Mouse (Mus musculus): Measurements from ENCODE around the gene Sardh. TPM values are rescaled to one million over a fixed set of nuclear protein-coding genes. Genes with fewer than 3 reads are reported as not detected.

Sardh gene
- total and polyA plus RNA-seq, 2 experiments from 2014 or later = 8.9 to 11.8 TPM

DNA sequence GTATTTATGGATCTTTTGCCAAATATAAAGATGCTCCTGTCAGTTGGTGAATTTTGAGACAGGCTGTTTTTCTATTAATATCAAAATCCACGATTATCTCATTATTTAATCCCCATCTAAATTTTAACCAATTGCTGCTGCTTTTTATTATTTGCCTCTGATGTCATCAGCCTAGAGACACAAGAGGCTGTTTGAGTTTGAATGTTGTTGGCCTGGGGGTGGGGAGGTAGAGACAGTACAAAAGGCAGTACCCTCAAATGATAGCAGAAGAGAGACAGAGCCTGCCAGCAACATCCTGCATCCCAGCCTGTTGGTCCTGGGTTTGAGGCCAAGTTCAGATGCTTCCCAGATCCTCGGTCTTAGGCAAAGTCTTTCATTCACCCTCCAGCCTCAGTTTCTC is 73.9 kb downstream of the Sardh start:
- TF ChIP-seq CTCF (IDR thresholded peaks at IDR 0.05) = no peak
- no peak overlapping the region for H3K9ac ChIP-seq (replicated peaks; ENCODE audit: low read length, poor library complexity, severe bottlenecking)
- H3K4me1 ChIP-seq (ENCODE audit: insufficient read depth, low read length) = no peaks in the 10 kb centered on the region
- H3K4me2 ChIP-seq (ENCODE audit: low read depth, low read length, poor library complexity, severe bottlenecking) = no peak overlapping the region
- no peaks in the 10 kb centered on the region for H3K9me3 ChIP-seq (ENCODE audit: low read length)
- no peaks in the 10 kb centered on the region for H3K27me3 ChIP-seq (ENCODE audit: insufficient read depth, low read length)
- H3K36me3 ChIP-seq (ENCODE audit: insufficient read depth, low read length) = no peaks in the 10 kb centered on the region
- WGBS = 67% methylated on average over 2 of the region's 2 CpGs
- H3K27ac ChIP-seq (ENCODE audit: low read depth, low read length) = peak overlapping the region; percentile 76; the same call in 1 of the 2 replicates
- ATAC-seq (ENCODE audit: low FRiP score) (no peak), DNase-seq (ENCODE audit: low spot score) (no peak)
- no peak overlapping the region for H3K4me3 ChIP-seq (ENCODE audit: low read depth, low read length)

DNA sequence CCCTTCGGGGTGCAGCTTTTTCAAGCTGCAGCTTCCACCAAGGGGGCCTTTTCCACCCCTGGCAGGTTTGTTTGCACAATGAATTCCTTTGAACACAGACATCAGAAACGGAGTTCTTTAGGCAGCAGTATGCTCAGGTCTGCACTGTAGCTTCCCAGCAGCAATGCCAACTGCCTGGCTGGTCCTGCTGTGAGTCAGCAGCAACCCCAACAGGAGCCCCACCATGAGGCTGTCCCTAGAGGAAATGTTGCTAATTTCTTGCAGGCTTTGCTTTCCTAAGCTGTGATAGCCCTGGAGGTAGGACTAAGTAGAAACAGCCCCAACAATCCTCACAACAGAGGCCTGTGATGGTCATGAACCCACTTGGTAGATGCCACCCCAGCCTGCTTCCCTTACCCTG is 81.1 kb downstream of the Sardh start:
- Histone ChIP-seq H3K4me1 (ENCODE audit: insufficient read depth, low read length) (no peaks in the 10 kb centered on the region; the same call in 1 of the 2 replicates), H3K4me3 (ENCODE audit: low read depth, low read length) (no peak overlapping the region), H3K9ac (replicated peaks; ENCODE audit: low read length, poor library complexity, severe bottlenecking) (no peak overlapping the region), H3K4me2 (ENCODE audit: low read depth, low read length, poor library complexity, severe bottlenecking) (no peak overlapping the region), H3K27me3 (ENCODE audit: insufficient read depth, low read length) (no peaks in the 10 kb centered on the region), H3K9me3 (ENCODE audit: low read length) (no peaks in the 10 kb centered on the region), H3K27ac (ENCODE audit: low read depth, low read length) (no peak overlapping the region), H3K36me3 (ENCODE audit: insufficient read depth, low read length) (no peaks in the 10 kb centered on the region)
- DNase-seq (ENCODE audit: low spot score) (no peak), ATAC-seq (ENCODE audit: low FRiP score) (no peak)
- WGBS = 23% methylated on average over 2 of the region's 2 CpGs
- no peak for TF ChIP-seq CTCF (IDR thresholded peaks at IDR 0.05)

DNA sequence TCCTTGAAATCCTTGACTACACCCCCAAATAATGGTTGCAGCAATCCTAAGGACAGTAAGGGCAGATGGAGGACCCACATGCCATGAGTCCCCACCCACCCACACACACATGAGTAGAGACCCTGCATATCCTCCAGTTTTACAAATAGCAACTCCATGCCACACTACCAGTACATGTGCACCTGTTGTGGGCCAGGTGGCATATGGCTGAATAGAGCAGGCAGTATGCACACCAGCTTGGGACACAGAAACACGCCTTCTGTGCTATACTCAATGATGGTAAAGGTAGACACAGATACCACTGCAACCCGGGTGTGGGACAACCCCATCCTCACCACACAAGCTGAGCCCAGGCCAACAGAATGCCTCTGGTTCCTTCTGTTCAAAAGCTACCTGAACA is 82.1 kb downstream of the Sardh start:
- DNase-seq (ENCODE audit: low spot score) = no peak
- Histone ChIP-seq H3K4me2 (ENCODE audit: low read depth, low read length, poor library complexity, severe bottlenecking) (no peak overlapping the region), H3K4me1 (ENCODE audit: insufficient read depth, low read length) (no peaks in the 10 kb centered on the region; the same call in 1 of the 2 replicates), H3K27ac (ENCODE audit: low read depth, low read length) (no peak overlapping the region), H3K9me3 (ENCODE audit: low read length) (no peaks in the 10 kb centered on the region), H3K9ac (replicated peaks; ENCODE audit: low read length, poor library complexity, severe bottlenecking) (no peak overlapping the region), H3K4me3 (ENCODE audit: low read depth, low read length) (no peak overlapping the region), H3K27me3 (ENCODE audit: insufficient read depth, low read length) (no peaks in the 10 kb centered on the region), H3K36me3 (ENCODE audit: insufficient read depth, low read length) (no peaks in the 10 kb centered on the region)
- WGBS = 78% methylated on average over 2 of the region's 2 CpGs
- no peak for TF ChIP-seq CTCF (IDR thresholded peaks at IDR 0.05)
- no peak for ATAC-seq (ENCODE audit: low FRiP score)

DNA sequence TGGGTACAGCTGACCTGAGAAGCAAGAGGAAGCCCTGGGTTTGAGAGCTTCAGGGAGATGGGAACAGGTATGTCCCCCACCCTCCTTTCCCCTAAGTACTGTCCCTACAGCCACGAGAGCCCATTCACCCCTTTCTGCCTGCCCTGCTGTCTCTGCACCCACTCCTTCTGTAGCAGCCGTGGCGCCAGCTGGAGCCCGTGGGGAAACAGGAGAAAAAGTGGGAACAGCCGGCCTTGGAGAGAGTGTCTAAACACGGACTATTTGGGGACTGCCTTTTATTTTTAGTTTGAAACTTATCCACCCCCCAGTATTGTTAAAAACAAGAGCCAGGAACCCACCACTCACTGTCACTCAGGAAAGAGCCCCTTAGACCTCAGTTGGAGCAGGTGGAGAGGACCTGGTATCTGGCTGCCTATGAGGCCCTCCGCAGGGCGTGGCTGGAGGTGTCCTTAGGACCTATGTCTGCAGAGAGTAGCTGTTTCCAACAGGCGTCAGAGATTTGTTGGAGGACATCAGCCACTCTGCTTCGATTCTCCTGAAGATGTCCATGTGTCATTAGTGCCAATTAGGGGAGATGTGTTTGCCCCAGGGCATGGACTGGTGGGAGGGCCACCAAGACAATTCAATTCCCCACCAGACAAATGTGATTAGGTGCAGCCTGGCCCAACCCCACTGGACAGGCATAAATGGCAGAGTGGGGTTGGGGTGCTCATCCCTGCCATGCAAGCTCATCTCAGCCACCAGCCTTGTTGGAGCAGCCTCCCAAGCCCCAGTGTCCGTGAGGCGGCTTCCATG is 83.1 kb downstream of the Sardh start, which contains the start of gene Dbh:
Gene Dbh, plus strand, starts transcription at position 438 of the 795 bp plus-strand sequence.
- Histone ChIP-seq H3K4me1 (ENCODE audit: insufficient read depth, low read length) (no peaks in the 10 kb centered on the region; the same call in 1 of the 2 replicates), H3K9me3 (ENCODE audit: low read length) (no peaks in the 10 kb centered on the region), H3K4me3 (ENCODE audit: low read depth, low read length) (no peak within 1 kb of the TSS), H3K27ac (ENCODE audit: low read depth, low read length) (no peak within 1 kb of the TSS), H3K4me2 (ENCODE audit: low read depth, low read length, poor library complexity, severe bottlenecking) (no peak within 1 kb of the TSS), H3K36me3 (ENCODE audit: insufficient read depth, low read length) (no peaks in the 10 kb centered on the region), H3K9ac (replicated peaks; ENCODE audit: low read length, poor library complexity, severe bottlenecking) (no peak within 1 kb of the TSS), H3K27me3 (ENCODE audit: insufficient read depth, low read length) (no peaks in the 10 kb centered on the region)
- 83% methylated on average over 12 of the region's 12 CpGs for WGBS
- ATAC-seq (ENCODE audit: low FRiP score) (no peak), DNase-seq (ENCODE audit: low spot score) (no peak)
- TF ChIP-seq CTCF (IDR thresholded peaks at IDR 0.05) = no peak

DNA sequence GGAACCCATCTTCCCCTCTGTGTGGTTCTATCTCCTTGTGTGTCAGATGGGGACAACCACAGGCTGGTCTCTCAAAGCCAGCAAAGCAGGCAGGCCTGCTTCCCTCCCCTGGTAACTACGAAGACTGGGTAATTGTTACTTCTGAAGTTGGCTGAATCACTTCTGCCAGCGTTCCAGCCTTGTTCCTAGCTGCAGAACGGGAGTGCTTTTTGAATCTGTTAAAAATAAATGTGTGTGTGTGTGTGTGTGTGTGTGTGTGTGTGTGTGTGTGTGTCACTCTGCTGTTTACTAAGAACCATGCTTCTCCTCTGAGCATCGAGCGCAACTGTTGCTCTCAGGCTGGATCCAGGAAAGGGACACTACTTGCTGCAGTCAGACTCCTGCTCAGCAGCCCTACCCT is 84.3 kb downstream of the Sardh start:
- WGBS = 70% methylated on average over 5 of the region's 5 CpGs
- H3K27ac ChIP-seq (ENCODE audit: low read depth, low read length) = no peak overlapping the region
- H3K9ac ChIP-seq (replicated peaks; ENCODE audit: low read length, poor library complexity, severe bottlenecking) = no peak overlapping the region
- no peaks in the 10 kb centered on the region for H3K9me3 ChIP-seq (ENCODE audit: low read length)
- H3K4me2 ChIP-seq (ENCODE audit: low read depth, low read length, poor library complexity, severe bottlenecking) = no peak overlapping the region
- H3K4me1 ChIP-seq (ENCODE audit: insufficient read depth, low read length) = no peaks in the 10 kb centered on the region; the same call in 1 of the 2 replicates
- ATAC-seq (ENCODE audit: low FRiP score) (no peak), DNase-seq (ENCODE audit: low spot score) (no peak)
- no peak overlapping the region for H3K4me3 ChIP-seq (ENCODE audit: low read depth, low read length)
- H3K27me3 ChIP-seq (ENCODE audit: insufficient read depth, low read length) = no peaks in the 10 kb centered on the region
- no peaks in the 10 kb centered on the region for H3K36me3 ChIP-seq (ENCODE audit: insufficient read depth, low read length)
- TF ChIP-seq CTCF (IDR thresholded peaks at IDR 0.05) = no peak

DNA sequence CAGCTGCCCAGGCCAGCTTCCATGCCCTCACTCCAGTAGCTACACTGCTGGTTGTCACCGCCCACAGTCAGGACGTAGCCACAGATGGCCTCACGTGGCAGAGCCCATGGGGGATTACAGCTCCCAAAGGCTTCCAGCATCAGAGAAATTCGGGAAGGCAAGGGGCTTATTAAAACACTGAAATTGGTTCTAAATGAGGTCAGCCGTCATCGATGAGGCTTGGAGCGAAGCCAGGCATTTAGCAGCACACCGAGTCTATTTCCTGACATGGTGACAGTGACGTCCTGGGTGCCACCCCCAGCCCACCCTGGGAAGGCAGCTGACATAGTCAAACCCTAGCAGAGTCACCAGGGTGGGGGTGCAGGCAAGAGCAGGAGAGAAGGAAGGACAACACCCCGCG is 85.5 kb downstream of the Sardh start:
- H3K4me2 ChIP-seq (ENCODE audit: low read depth, low read length, poor library complexity, severe bottlenecking) = no peak overlapping the region
- no peak overlapping the region for H3K27ac ChIP-seq (ENCODE audit: low read depth, low read length)
- 46% methylated on average over 11 of the region's 11 CpGs for WGBS
- TF ChIP-seq CTCF (IDR thresholded peaks at IDR 0.05) = no peak
- DNase-seq (ENCODE audit: low spot score) = peak; percentile 43
- no peak for ATAC-seq (ENCODE audit: low FRiP score)
- H3K9ac ChIP-seq (replicated peaks; ENCODE audit: low read length, poor library complexity, severe bottlenecking) = no peak overlapping the region
- no peaks in the 10 kb centered on the region; the same call in 1 of the 2 replicates for H3K4me1 ChIP-seq (ENCODE audit: insufficient read depth, low read length)
- no peaks in the 10 kb centered on the region for H3K36me3 ChIP-seq (ENCODE audit: insufficient read depth, low read length)
- no peaks in the 10 kb centered on the region for H3K27me3 ChIP-seq (ENCODE audit: insufficient read depth, low read length)
- no peak overlapping the region for H3K4me3 ChIP-seq (ENCODE audit: low read depth, low read length)
- no peaks in the 10 kb centered on the region for H3K9me3 ChIP-seq (ENCODE audit: low read length)
